Mouse (Mus musculus) cortical plate, adult 2 months (tissue): ENCODE data around the gene Gh.

Experiments
- CTCF ChIP-seq: fragments of 200-500 bp; IDR thresholded peaks from 2 replicates; pipeline ENCODE4 v1.5.1; 2011; ENCODE audit warnings: mild to moderate bottlenecking, control low read depth, low read length; ENCODE audit not compliant: insufficient read depth; ENCODE audit errors: extremely low read depth
- POLR2A ChIP-seq: fragments of 200-500 bp; IDR thresholded peaks from 2 replicates; pipeline ENCODE4 v1.6.1; 2011; ENCODE audit warnings: mild to moderate bottlenecking, low read length, control low read depth; ENCODE audit not compliant: insufficient read depth; ENCODE audit errors: extremely low read depth

DNA sequence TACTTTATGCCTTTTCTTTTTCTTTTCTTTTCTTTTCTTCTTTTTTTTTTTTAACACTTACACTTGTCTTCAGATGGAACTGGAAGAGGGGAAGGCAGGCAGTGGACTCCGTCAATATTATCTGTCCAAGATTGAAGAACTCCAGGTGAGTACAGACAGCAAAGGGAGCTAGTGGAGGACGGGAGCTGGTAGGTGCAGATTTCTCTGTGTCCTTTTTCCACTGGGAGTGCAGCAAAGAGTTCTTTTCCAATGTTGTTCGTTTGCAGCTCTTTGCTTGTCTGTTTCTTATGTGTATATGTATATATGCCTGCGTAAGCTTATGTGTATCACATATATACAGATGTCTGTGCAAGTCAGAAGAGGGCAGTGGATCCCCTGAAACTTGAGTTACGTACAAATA, 44.9 kb downstream of the Gh start:
- no peak for TF ChIP-seq CTCF
- no peak for TF ChIP-seq POLR2A
